Mouse (Mus musculus): ENCODE data around the gene Tnni3k. TPM values are rescaled to one million over a fixed set of nuclear protein-coding genes. Genes with fewer than 3 reads are reported as not detected.
A peak's percentile ranks its signal among the peaks of the same experiment; 100 is the strongest.

Tnni3k gene
- total and polyA plus RNA-seq, 3 experiments, result 0.07 TPM; not detected in 2

DNA sequence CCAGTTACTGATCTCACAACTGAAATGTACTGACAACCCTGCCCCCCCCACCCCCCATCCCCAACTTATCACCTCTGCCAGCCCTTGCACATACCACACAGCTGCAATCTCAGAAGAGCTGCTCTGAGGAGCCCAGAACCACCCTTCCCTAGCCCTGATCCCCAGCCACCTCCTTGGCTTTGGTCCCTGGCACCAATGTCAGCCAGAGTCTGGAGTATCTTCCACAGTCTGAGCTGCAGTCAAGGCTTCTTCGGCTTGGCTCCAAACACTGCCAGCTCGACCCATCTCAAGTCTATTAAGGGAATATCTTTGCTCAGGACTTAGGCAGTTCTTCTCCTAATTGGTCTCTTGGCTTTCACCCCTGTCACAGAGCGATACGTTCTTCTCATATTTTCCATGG lies 261.6 kb downstream of the Tnni3k start:
- dilution Hi-C loops (cut with MboI; ENCODE audit: extremely low pct_ligation_motif_present, extremely low pct_unique_long_range_greater_than_20kb, low sequenced_read_pairs), result no loop called here
- no peak for DNase-seq (ENCODE audit: extremely low read depth)
- Histone ChIP-seq H3K27me3 (replicated peaks) (no peaks in the 10 kb centered on the region), H3K4me1 (ENCODE audit: control insufficient read depth in 1 of 2, insufficient read depth in 2 of 2) (peaks cover 0 to 11% of the 10 kb centered on the region in 2 experiments; a peak in 2 of 4 replicates), H3K27ac (ENCODE audit: insufficient read depth, low read depth) (no peak overlapping the region), H3K9me3 (replicated peaks; ENCODE audit: low read length) (peaks cover 3% of the 10 kb centered on the region), H3K4me3 (replicated peaks in 1 of 3; ENCODE audit: low read depth in 2 of 3, low read length in 2 of 3, poor library complexity in 1 of 3) (no peak overlapping the region), H3K36me3 (replicated peaks in 1 of 2; ENCODE audit: control insufficient read depth in 1 of 2, insufficient read depth in 1 of 2, low read length in 1 of 2) (no peaks in the 10 kb centered on the region), H3K4me2 (ENCODE audit: insufficient read depth, low read depth, poor library complexity, severe bottlenecking) (no peak overlapping the region), H3K9ac (ENCODE audit: insufficient read depth, low read depth) (no peak overlapping the region), H3K79me2 (replicated peaks; ENCODE audit: control insufficient read depth, extremely low read depth, insufficient read depth, poor library complexity, severe bottlenecking) (no peaks in the 10 kb centered on the region)
- TF ChIP-seq TBP (conservative IDR thresholded peaks at IDR 0.05; ENCODE audit: low read depth, low read length), result no peak
- TF ChIP-seq NRF1 (IDR thresholded peaks at IDR 0.05; ENCODE audit: low read depth, low read length), result no peak
- TF ChIP-seq EP300 (IDR thresholded peaks at IDR 0.05; ENCODE audit: low read length), result no peak
- no peak for TF ChIP-seq POLR2A (IDR thresholded peaks at IDR 0.05; ENCODE audit: low read depth, low read length)
- TF ChIP-seq MEF2A (IDR thresholded peaks at IDR 0.05; ENCODE audit: borderline replicate concordance, low read depth, low read length), result no peak
- in situ Hi-C loops (cut with MboI; ENCODE audit: low pct_ligation_motif_present, low pct_unique_long_range_greater_than_20kb, low sequenced_read_pairs), result no loop called here

DNA sequence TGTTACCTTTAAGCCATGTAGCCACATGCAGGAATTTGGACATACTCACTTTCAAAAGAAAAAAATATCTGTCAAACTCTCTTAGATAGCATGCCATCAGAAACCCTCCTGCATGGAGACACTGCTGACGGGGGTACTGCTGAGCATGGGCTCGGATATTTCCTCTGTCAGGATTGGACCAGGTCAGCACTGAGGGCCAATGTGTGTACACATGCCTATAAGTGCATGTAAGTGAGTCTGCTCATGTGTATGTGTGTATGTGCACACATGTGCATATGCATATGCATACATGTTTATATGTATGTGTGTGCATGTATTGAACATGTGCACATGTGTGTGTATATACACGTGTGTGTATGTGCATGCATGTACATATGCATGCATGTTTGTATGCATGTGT lies 267.6 kb downstream of the Tnni3k start:
- dilution Hi-C loops (cut with MboI; ENCODE audit: extremely low pct_ligation_motif_present, extremely low pct_unique_long_range_greater_than_20kb, low sequenced_read_pairs), result no loop called here
- H3K79me2 ChIP-seq (replicated peaks; ENCODE audit: control insufficient read depth, extremely low read depth, insufficient read depth, poor library complexity, severe bottlenecking), result no peaks in the 10 kb centered on the region
- DNase-seq (ENCODE audit: extremely low read depth), result no peak
- peaks cover 3 to 16% of the 10 kb centered on the region in 2 experiments; a peak in 3 of 4 replicates for H3K4me1 ChIP-seq (ENCODE audit: control insufficient read depth in 1 of 2, insufficient read depth in 2 of 2)
- H3K36me3 ChIP-seq (replicated peaks in 1 of 2; ENCODE audit: control insufficient read depth in 1 of 2, insufficient read depth in 1 of 2, low read length in 1 of 2), result no peaks in the 10 kb centered on the region
- no peak overlapping the region for H3K4me2 ChIP-seq (ENCODE audit: insufficient read depth, low read depth, poor library complexity, severe bottlenecking)
- peaks cover 3% of the 10 kb centered on the region for H3K9me3 ChIP-seq (replicated peaks; ENCODE audit: low read length)
- in situ Hi-C loops (cut with MboI; ENCODE audit: low pct_ligation_motif_present, low pct_unique_long_range_greater_than_20kb, low sequenced_read_pairs), result no loop called here
- H3K9ac ChIP-seq (ENCODE audit: insufficient read depth, low read depth), result no peak overlapping the region
- peaks cover 2% of the 10 kb centered on the region for H3K27me3 ChIP-seq (replicated peaks)
- no peak overlapping the region for H3K4me3 ChIP-seq (replicated peaks in 1 of 3; ENCODE audit: low read depth in 2 of 3, low read length in 2 of 3, poor library complexity in 1 of 3)
- peak; percentile 33; the same call in 1 of the 2 replicates for TF ChIP-seq PAX5 (IDR thresholded peaks at IDR 0.05; ENCODE audit: low read length)
- no peak for TF ChIP-seq IRF4 (IDR thresholded peaks at IDR 0.05; ENCODE audit: low read depth, low read length)
- H3K27ac ChIP-seq (ENCODE audit: insufficient read depth, low read depth), result peak overlapping the region; percentile 8; the same call in 1 of the 2 replicates

- H3K9me3 ChIP-seq (replicated peaks; ENCODE audit: low read length), result peaks cover 3% of the 10 kb centered on the region
- in situ Hi-C loops (cut with MboI; ENCODE audit: low pct_ligation_motif_present, low pct_unique_long_range_greater_than_20kb, low sequenced_read_pairs), result no loop called here
- H3K4me1 ChIP-seq (ENCODE audit: control insufficient read depth in 1 of 2, insufficient read depth in 2 of 2), result peaks cover 3 to 16% of the 10 kb centered on the region in 2 experiments; a peak in 3 of 4 replicates
- H3K36me3 ChIP-seq (replicated peaks in 1 of 2; ENCODE audit: control insufficient read depth in 1 of 2, insufficient read depth in 1 of 2, low read length in 1 of 2), result no peaks in the 10 kb centered on the region
- dilution Hi-C loops (cut with MboI; ENCODE audit: extremely low pct_ligation_motif_present, extremely low pct_unique_long_range_greater_than_20kb, low sequenced_read_pairs), result no loop called here
- H3K9ac ChIP-seq (ENCODE audit: insufficient read depth, low read depth), result no peak overlapping the region
- TF ChIP-seq POLR2A (IDR thresholded peaks at IDR 0.05; ENCODE audit: low read depth, low read length), result no peak
- no peak for TF ChIP-seq CHD1 (IDR thresholded peaks at IDR 0.05; ENCODE audit: low read depth, low read length)
- no peak for TF ChIP-seq JUND (conservative IDR thresholded peaks at IDR 0.05; ENCODE audit: low read depth, low read length)
- no peak for TF ChIP-seq MXI1 (IDR thresholded peaks at IDR 0.05; ENCODE audit: low read depth, low read length)
- no peak for TF ChIP-seq CTCF (conservative IDR thresholded peaks at IDR 0.05 in 1 of 2, IDR thresholded peaks at IDR 0.05 in 1 of 2; ENCODE audit: low read depth in 2 of 2, low read length in 2 of 2)
- no peak for TF ChIP-seq ZKSCAN1 (IDR thresholded peaks at IDR 0.05; ENCODE audit: borderline replicate concordance, low read depth, low read length)
- TF ChIP-seq BHLHE40 (IDR thresholded peaks at IDR 0.05; ENCODE audit: low read depth, low read length), result no peak
- TF ChIP-seq MAFK (IDR thresholded peaks at IDR 0.05; ENCODE audit: insufficient replicate concordance, low read length), result no peak
- TF ChIP-seq SIN3A (IDR thresholded peaks at IDR 0.05; ENCODE audit: low read length), result no peak
- no peak for TF ChIP-seq NELFE (IDR thresholded peaks at IDR 0.05; ENCODE audit: low read depth, low read length)
- no peak for TF ChIP-seq TBP (conservative IDR thresholded peaks at IDR 0.05; ENCODE audit: low read depth, low read length)
- TF ChIP-seq USF1 (IDR thresholded peaks at IDR 0.05; ENCODE audit: low read depth, low read length), result no peak
- no peak for TF ChIP-seq MAZ (IDR thresholded peaks at IDR 0.05; ENCODE audit: low read depth, low read length)
- TF ChIP-seq CHD2 (IDR thresholded peaks at IDR 0.05; ENCODE audit: low read length), result no peak
- TF ChIP-seq MEF2A (IDR thresholded peaks at IDR 0.05; ENCODE audit: borderline replicate concordance, low read depth, low read length), result no peak
- no peaks in the 10 kb centered on the region for H3K79me2 ChIP-seq (replicated peaks; ENCODE audit: control insufficient read depth, extremely low read depth, insufficient read depth, poor library complexity, severe bottlenecking)
- no peak overlapping the region for H3K27ac ChIP-seq (ENCODE audit: insufficient read depth, low read depth)
- DNase-seq (ENCODE audit: extremely low read depth), result no peak
- no peak overlapping the region for H3K4me2 ChIP-seq (ENCODE audit: insufficient read depth, low read depth, poor library complexity, severe bottlenecking)
- H3K4me3 ChIP-seq (replicated peaks in 1 of 3; ENCODE audit: low read depth in 2 of 3, low read length in 2 of 3, poor library complexity in 1 of 3), result no peak overlapping the region
- H3K27me3 ChIP-seq (replicated peaks), result peaks cover 9% of the 10 kb centered on the region
Measured at GRCm38 (mm10) chr3:154786354-154786753, 268.9 kb downstream of the Tnni3k start.
